Mouse (Mus musculus) embryonic facial prominence, embryonic 11.5 days (tissue): ENCODE data around the gene Cyp24a1. TPM values are rescaled to one million over a fixed set of nuclear protein-coding genes. Genes with fewer than 3 reads are reported as not detected.

ENCODE experiments used
- polyA plus RNA-seq: library from polyadenylated mRNA; unstranded; fragments of >200 nt; fragmentation: Nextera tagmentation; extraction: Ambion mirVana; gene quantifications from 2 replicates; pipeline ENCODE4 v1.2.1, GENCODE M21; 2014

Cyp24a1 gene
- polyA plus RNA-seq, 1 experiment from 2014 or later: not detected

Other genes starting within 250 kb of the Cyp24a1 start
- gene Bcas1, start 69.3 kb downstream of the Cyp24a1 start, polyA plus RNA-seq: 1.1 TPM in 2 replicates
- 115 and 134 TPM in 2 replicates for gene Pfdn4, start 717 bp downstream of the Cyp24a1 start, polyA plus RNA-seq
- not detected in 2 replicates for gene 4930470P17Rik, start 104.9 kb upstream of the Cyp24a1 start, polyA plus RNA-seq
- 10.1 and 12.6 TPM in 2 replicates for gene Dok5, start 234.7 kb upstream of the Cyp24a1 start, polyA plus RNA-seq